Mouse (Mus musculus) layer of hippocampus, postnatal 25 days (tissue): ENCODE data around the gene Slc16a2. TPM values are rescaled to one million over a fixed set of nuclear protein-coding genes. Genes with fewer than 3 reads are reported as not detected.
"Not testable (repeated sequence)": the region's sequence is repeated elsewhere in the genome, so short reads cannot be mapped to it uniquely, and the experiment has no call there.

Experiments
- DNase-seq, 2 experiments: peaks; one replicate each; pipeline ENCODE4 v3.0.0; 2022; ENCODE audit warnings: mixed read lengths in 2 of 2, low spot score in 1 of 2; ENCODE audit errors: extremely low spot score in 1 of 2
- total RNA-seq, 2 experiments: library from RNA; stranded (reverse); gene quantifications; 2 replicates each; pipeline ENCODE4 v1.2.3; 2021

The Slc16a2 gene
- total RNA-seq, 2 experiments from 2014 or later = 43.1 to 50.7 TPM

DNA sequence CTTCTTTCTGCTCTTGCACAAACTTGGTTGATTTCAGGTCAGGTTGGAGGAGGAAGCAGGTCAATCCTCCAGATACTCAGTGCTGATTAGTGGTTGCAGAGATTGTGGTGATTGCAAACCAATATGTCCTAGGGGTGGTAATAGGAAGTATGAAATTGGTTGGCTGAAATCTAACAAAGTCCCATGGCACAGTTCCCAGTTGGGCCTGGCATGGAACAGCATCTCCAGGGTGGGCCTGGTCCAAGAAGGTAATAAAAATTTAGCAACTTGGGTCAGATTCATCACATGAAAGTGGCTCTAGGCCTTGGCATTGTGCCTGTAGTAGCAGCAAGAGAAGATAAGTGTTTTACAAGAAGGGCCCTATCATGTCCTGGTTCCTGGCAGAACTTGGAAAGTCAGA is 151.5 kb downstream of the Slc16a2 start:
- no peak for DNase-seq

- not testable (repeated sequence) for DNase-seq
Measured at GRCm38 (mm10) chrX:103664445-103664844, 157.3 kb downstream of the Slc16a2 start.

DNA sequence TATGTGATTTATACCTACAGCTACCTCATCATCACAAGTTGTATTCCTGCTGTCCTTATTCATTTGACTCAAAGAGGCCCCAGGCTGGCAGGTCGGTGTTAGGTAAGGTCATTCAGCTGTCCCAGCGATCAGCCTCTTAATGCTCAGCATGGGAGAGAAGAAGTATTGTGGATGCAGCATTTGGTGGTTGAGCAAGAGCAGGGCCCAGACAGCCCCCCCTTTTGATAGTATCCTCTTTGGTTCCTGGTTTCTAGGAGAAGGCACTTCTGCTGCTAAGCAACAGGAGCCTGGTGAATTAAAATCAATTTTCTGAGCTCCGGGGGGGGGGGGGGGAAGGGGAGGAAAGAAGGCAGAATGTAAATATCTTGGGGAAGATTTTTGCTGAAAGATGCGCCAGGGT is 162.8 kb downstream of the Slc16a2 start:
- DNase-seq = no peak

DNA sequence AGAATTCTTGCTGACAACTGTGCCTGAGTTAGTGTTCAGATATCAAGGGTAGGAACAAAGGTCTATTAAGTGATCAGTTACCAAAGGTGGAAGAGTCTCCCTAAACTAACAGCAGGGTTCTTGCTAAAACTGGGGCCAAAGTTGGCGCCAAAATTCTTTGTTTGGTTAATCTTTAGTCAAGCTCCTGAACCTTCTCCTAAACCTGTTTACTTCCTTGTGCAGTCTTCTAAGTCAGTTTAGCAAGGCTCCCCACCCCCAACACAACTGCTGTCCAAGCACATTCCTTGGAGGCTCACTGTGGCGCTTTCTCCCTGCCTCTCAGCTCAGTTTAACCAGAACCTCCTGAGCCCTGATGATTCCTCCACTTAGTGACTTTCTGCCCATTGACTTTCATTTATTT is 168.8 kb downstream of the Slc16a2 start:
- no peak for DNase-seq

GRCm38 (mm10) chrX:103652048-103652447 is 169.7 kb downstream of the Slc16a2 start:
- no peak for DNase-seq

Other genes with a start within 250 kb of the Slc16a2 start
- gene Zcchc13, start 191.4 kb downstream of the Slc16a2 start, total RNA-seq = not detected
- 10 to 100 TPM; 47.4 to 53.2 TPM for gene Rlim, start 159.3 kb upstream of the Slc16a2 start, total RNA-seq